In genomic region chr7:35992511-35992910, GRCm38 (mm10) we compare ENCODE assay signal across 14 mouse cellular contexts.
DNase-seq lines count a peak whose midpoint lies in the region; ATAC-seq and TF ChIP-seq lines count a peak whose summit lies in the region.
"Had no signal": no experiment of that assay in that cellular context is flagged by ENCODE, and none has a peak within 500 bp of the region (broad histone marks: within the 10 kb centered on the region; RNA-seq: fewer than 3 reads in every experiment).

No protein-coding gene starts in this region.

- no peaks in the 10 kb centered on the region for H3K27me3 ChIP-seq in lung, embryonic 14.5 days (ENCODE audit: insufficient read depth, low read length)
- H3K27me3 ChIP-seq in embryonic facial prominence, embryonic 11.5 days (ENCODE audit: control insufficient read depth, insufficient read depth, low read length): no peaks in the 10 kb centered on the region
- H3K27me3 ChIP-seq in hindbrain, embryonic 14.5 days (ENCODE audit: control insufficient read depth, insufficient read depth, low read length): no peaks in the 10 kb centered on the region
- H3K27me3 ChIP-seq in hindbrain, embryonic 11.5 days (ENCODE audit: control insufficient read depth, insufficient read depth, low read length): no peaks in the 10 kb centered on the region

- H3K9me3 ChIP-seq in lung, embryonic 14.5 days (ENCODE audit: low read depth, low read length): no peaks in the 10 kb centered on the region
- H3K9me3 ChIP-seq in embryonic facial prominence, embryonic 11.5 days (replicated peaks; ENCODE audit: control insufficient read depth, low read length): no peaks in the 10 kb centered on the region
- H3K9me3 ChIP-seq in hindbrain, embryonic 14.5 days (ENCODE audit: control insufficient read depth, low read length): no peaks in the 10 kb centered on the region
- H3K9me3 ChIP-seq in hindbrain, embryonic 11.5 days (ENCODE audit: control insufficient read depth, low read length): no peaks in the 10 kb centered on the region

- H3K36me3 ChIP-seq in lung, embryonic 14.5 days (ENCODE audit: insufficient read depth): no peaks in the 10 kb centered on the region
- no peaks in the 10 kb centered on the region; the same call in 1 of the 2 replicates for H3K36me3 ChIP-seq in embryonic facial prominence, embryonic 11.5 days (replicated peaks; ENCODE audit: control insufficient read depth, insufficient read depth, low read depth, low read length)
- H3K36me3 ChIP-seq in hindbrain, embryonic 14.5 days (replicated peaks; ENCODE audit: control insufficient read depth, insufficient read depth): no peaks in the 10 kb centered on the region
- H3K36me3 ChIP-seq in hindbrain, embryonic 11.5 days (ENCODE audit: control insufficient read depth, insufficient read depth, low read length): no peaks in the 10 kb centered on the region

- 56% methylated on average over 8 of the region's 8 CpGs for WGBS in lung, embryonic 14.5 days
- 48% methylated on average over 8 of the region's 8 CpGs for WGBS in embryonic facial prominence, embryonic 11.5 days
- 78% methylated on average over 8 of the region's 8 CpGs for WGBS in hindbrain, embryonic 14.5 days
- 69% methylated on average over 8 of the region's 8 CpGs for WGBS in hindbrain, embryonic 11.5 days

- H3K4me3 ChIP-seq in lung, embryonic 14.5 days (ENCODE audit: low read depth, low read length): no peak overlapping the region
- no peak overlapping the region for H3K4me3 ChIP-seq in embryonic facial prominence, embryonic 11.5 days (ENCODE audit: low read depth, low read length)
- H3K4me3 ChIP-seq in hindbrain, embryonic 14.5 days (replicated peaks; ENCODE audit: low read length): no peak overlapping the region
- H3K4me3 ChIP-seq in hindbrain, embryonic 11.5 days (ENCODE audit: low read depth, low read length): no peak overlapping the region

- no peak overlapping the region for H3K27ac ChIP-seq in lung, embryonic 14.5 days (ENCODE audit: low read depth)
- 0 out of 2 replicates have a peak overlapping the region, but pooled peaks have one; percentile 7 for H3K27ac ChIP-seq in embryonic facial prominence, embryonic 11.5 days (replicated peaks; ENCODE audit: low read depth, low read length)
- H3K27ac ChIP-seq in hindbrain, embryonic 14.5 days: no peak overlapping the region
- H3K27ac ChIP-seq in hindbrain, embryonic 11.5 days (ENCODE audit: low read depth, low read length): no peak overlapping the region
- H3K27ac ChIP-seq: macrophage had no signal

- no peak for DNase-seq in lung, embryonic 14.5 days
- DNase-seq in lung, adult 18-20 months: no peak
- peak; percentile 68 for DNase-seq in embryonic facial prominence, embryonic 11.5 days (ENCODE audit: low spot score)
- peak; percentile 64 for DNase-seq in forelimb bud, embryonic 11.5 days (ENCODE audit: low read depth, low spot score)
- DNase-seq in lung, postnatal 25 days (ENCODE audit: low spot score): peak; percentile 7
- no peak for DNase-seq in hindbrain, embryonic 14.5 days (ENCODE audit: low spot score)
- DNase-seq in frontal cortex, postnatal 25 days (ENCODE audit: low spot score in 2 of 2): no peak
- no peak for DNase-seq in hindbrain, embryonic 11.5 days (ENCODE audit: low spot score)
- DNase-seq: cerebellum, adult 2 months; heart, postnatal 10 days; right cerebral cortex, postnatal 14 days had no signal

- no peak for TF ChIP-seq CTCF in lung, embryonic 14.5 days (IDR thresholded peaks at IDR 0.05; ENCODE audit: low read depth)

- no peak overlapping the region for H3K9ac ChIP-seq in lung, embryonic 14.5 days
- H3K9ac ChIP-seq in embryonic facial prominence, embryonic 11.5 days (replicated peaks; ENCODE audit: low read length): no peak overlapping the region
- H3K9ac ChIP-seq in hindbrain, embryonic 14.5 days: no peak overlapping the region
- H3K9ac ChIP-seq in hindbrain, embryonic 11.5 days (ENCODE audit: low read depth, low read length): no peak overlapping the region

- H3K4me2 ChIP-seq in lung, embryonic 14.5 days: no peak overlapping the region
- H3K4me2 ChIP-seq in embryonic facial prominence, embryonic 11.5 days (ENCODE audit: low read depth, low read length): no peak overlapping the region
- no peak overlapping the region for H3K4me2 ChIP-seq in hindbrain, embryonic 14.5 days (replicated peaks)
- H3K4me2 ChIP-seq in hindbrain, embryonic 11.5 days (replicated peaks; ENCODE audit: low read depth, low read length): no peak overlapping the region

- no peaks in the 10 kb centered on the region for H3K4me1 ChIP-seq in lung, embryonic 14.5 days (ENCODE audit: insufficient read depth)
- peaks cover 2% of the 10 kb centered on the region; the same call in 1 of the 2 replicates for H3K4me1 ChIP-seq in embryonic facial prominence, embryonic 11.5 days (ENCODE audit: control insufficient read depth, insufficient read depth, low read length)
- H3K4me1 ChIP-seq in hindbrain, embryonic 14.5 days (replicated peaks; ENCODE audit: control insufficient read depth, insufficient read depth, low read length): no peaks in the 10 kb centered on the region
- no peaks in the 10 kb centered on the region for H3K4me1 ChIP-seq in hindbrain, embryonic 11.5 days (replicated peaks; ENCODE audit: control insufficient read depth, insufficient read depth, low read length)

- 0 out of 2 replicates have a peak, but pooled peaks have one; percentile 28 for ATAC-seq in lung, embryonic 14.5 days (ENCODE audit: insufficient read depth)
- ATAC-seq in embryonic facial prominence, embryonic 11.5 days (replicated peaks; ENCODE audit: insufficient number of reproducible peaks, low FRiP score, low TSS enrichment, low read depth): no peak
- ATAC-seq in hindbrain, embryonic 14.5 days (ENCODE audit: low FRiP score): no peak
- ATAC-seq in hindbrain, embryonic 11.5 days (ENCODE audit: low FRiP score): no peak
- ATAC-seq: inflammation-experienced regulatory T-cells, adult 6 months; Patski had no signal

Comparison
In these comparisons a context has a peak if more than half of its experiments do, and no peak if none do; other contexts are left out.
1. DNase-seq: peak in embryonic facial prominence, embryonic 11.5 days (single experiment), forelimb bud, embryonic 11.5 days (single experiment) and lung, postnatal 25 days (single experiment); none in lung, embryonic 14.5 days (single experiment), lung, adult 18-20 months (0 of 2), hindbrain, embryonic 14.5 days (single experiment), frontal cortex, postnatal 25 days (0 of 2) and hindbrain, embryonic 11.5 days (single experiment).